ENCODE assay signal across 8 mouse cellular contexts in the genomic region with DNA sequence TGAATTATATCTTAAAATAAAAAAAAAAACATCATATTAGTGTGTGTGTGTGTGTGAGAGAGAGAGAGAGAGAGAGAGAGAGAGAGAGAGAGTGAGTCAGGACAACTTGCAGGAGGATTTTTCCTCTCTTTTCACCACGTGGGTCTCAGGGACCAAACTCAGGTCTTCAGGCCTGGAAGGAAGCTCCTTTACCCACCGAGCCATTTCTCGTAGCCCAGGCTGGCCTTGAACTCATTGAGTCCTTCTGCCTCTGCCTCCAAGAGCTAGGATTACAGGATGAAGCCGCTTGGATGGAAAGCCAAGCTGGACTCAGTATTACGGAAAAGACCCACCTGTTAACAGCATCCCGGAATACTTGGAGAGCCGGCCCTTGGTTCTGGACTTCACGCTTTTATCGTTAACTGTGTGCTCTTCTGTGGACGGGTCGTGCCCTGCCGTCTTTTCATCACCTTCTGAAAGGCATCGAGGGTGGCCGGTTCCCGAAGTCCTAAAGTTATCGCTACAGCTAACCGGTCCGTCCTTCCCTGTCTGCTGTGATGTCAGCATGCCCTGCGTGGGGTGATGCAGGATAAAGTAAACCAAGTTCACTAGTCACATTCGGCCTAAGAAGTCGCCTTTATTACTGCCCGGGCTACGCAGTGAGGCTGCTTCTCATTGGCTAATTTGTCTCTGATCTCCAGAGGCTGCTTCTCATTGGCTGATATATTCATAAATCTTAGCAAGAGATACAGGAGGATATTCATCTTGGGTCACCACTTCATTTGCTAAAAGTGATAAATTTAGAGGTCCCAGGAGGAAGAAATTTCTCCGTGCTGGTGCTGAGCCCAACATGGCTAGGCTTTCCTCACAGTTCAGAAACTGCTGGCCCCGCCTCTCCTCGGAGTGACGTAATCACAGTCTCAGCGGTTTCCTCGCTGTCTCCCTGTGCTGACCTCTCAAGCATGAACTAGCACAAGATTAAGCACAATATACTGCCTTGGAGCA. TPM values are rescaled to one million over a fixed set of nuclear protein-coding genes. Genes with fewer than 3 reads are reported as not detected.
A peak's percentile ranks its signal among the peaks of the same experiment; 100 is the strongest.
DNase-seq lines count a peak whose midpoint lies in the region; ATAC-seq lines count a peak whose summit lies in the region.

No protein-coding gene starts in this region.

- DNase-seq in A20 (ENCODE audit: low read depth, low spot score), result peak; percentile 92
- peak; percentile 79 for DNase-seq in Muller cell, postnatal 12 days (ENCODE audit: inconsistent ontology term)
- DNase-seq in embryo, embryonic 10 days (ENCODE audit: low spot score), result peak; percentile 84
- DNase-seq in heart, adult 11 months, result peak; percentile 98
- DNase-seq in neural tube, embryonic 10.5 days (ENCODE audit: extremely low spot score, low spot score), result peak; percentile 65
- peak; percentile 57 for DNase-seq in testis, postnatal 14 days (ENCODE audit: low spot score)

- no peak overlapping the region; the same call in none of the 2 replicates for H3K27ac ChIP-seq in intestine, embryonic 16.5 days (ENCODE audit: low read length)
- peak overlapping the region; percentile 68 for H3K27ac ChIP-seq in liver, embryonic 16.5 days (ENCODE audit: low read length)

- H3K4me3 ChIP-seq in intestine, embryonic 16.5 days (ENCODE audit: low read length), result peak overlapping the region; percentile 57
- H3K4me3 ChIP-seq in liver, embryonic 16.5 days (ENCODE audit: low read depth, low read length), result peak overlapping the region; percentile 65

- WGBS in intestine, embryonic 16.5 days, result 17% methylated on average over 29 of the region's 29 CpGs
- 23% methylated on average over 29 of the region's 29 CpGs for WGBS in liver, embryonic 16.5 days (ENCODE audit: insufficient replicate concordance)

- no peaks in the 10 kb centered on the region for H3K36me3 ChIP-seq in intestine, embryonic 16.5 days (ENCODE audit: control insufficient read depth, insufficient read depth, low read length)
- no peaks in the 10 kb centered on the region for H3K36me3 ChIP-seq in liver, embryonic 16.5 days (ENCODE audit: control insufficient read depth, insufficient read depth)

- peaks cover 6% of the 10 kb centered on the region for H3K4me1 ChIP-seq in intestine, embryonic 16.5 days (ENCODE audit: control insufficient read depth, insufficient read depth, low read length)
- H3K4me1 ChIP-seq in liver, embryonic 16.5 days (ENCODE audit: control insufficient read depth, low read depth, low read length), result peaks cover 16% of the 10 kb centered on the region

- H3K27me3 ChIP-seq in intestine, embryonic 16.5 days (replicated peaks; ENCODE audit: control insufficient read depth, insufficient read depth, low read length), result no peaks in the 10 kb centered on the region
- H3K27me3 ChIP-seq in liver, embryonic 16.5 days (ENCODE audit: control insufficient read depth, insufficient read depth, low read depth, low read length), result no peaks in the 10 kb centered on the region

- ATAC-seq in intestine, embryonic 16.5 days, result peak; percentile 92
- ATAC-seq in liver, embryonic 16.5 days (ENCODE audit: low read depth), result peak; percentile 84

- H3K9ac ChIP-seq in intestine, embryonic 16.5 days (ENCODE audit: low read depth, low read length), result peak overlapping the region; percentile 70
- peak overlapping the region; percentile 54 for H3K9ac ChIP-seq in liver, embryonic 16.5 days (ENCODE audit: low read depth, low read length)

- peak overlapping the region; percentile 73 for H3K4me2 ChIP-seq in intestine, embryonic 16.5 days (ENCODE audit: low read depth, low read length)
- H3K4me2 ChIP-seq in liver, embryonic 16.5 days (ENCODE audit: low read depth, low read length), result peak overlapping the region; percentile 73

- peaks cover 6% of the 10 kb centered on the region; the same call in 1 of the 2 replicates for H3K9me3 ChIP-seq in intestine, embryonic 16.5 days (ENCODE audit: control insufficient read depth, low read length)
- H3K9me3 ChIP-seq in liver, embryonic 16.5 days (replicated peaks; ENCODE audit: control insufficient read depth, low read length), result no peaks in the 10 kb centered on the region

RNA-seq across cellular contexts. Expression of a gene that starts 8.6 kb away (rescaled TPM):
- polyA plus RNA-seq in intestine, embryonic 16.5 days (2015; fragmentation: Nextera tagmentation; extraction: Ambion mirVana), result 115 and 120 TPM in 2 replicates
- polyA plus RNA-seq in liver, embryonic 16.5 days (2015; fragmentation: Nextera tagmentation; extraction: Ambion mirVana), result 29.5 and 30.8 TPM in 2 replicates

RNA-seq across cellular contexts. Expression of a gene that starts 11.7 kb away (rescaled TPM):
- polyA plus RNA-seq in intestine, embryonic 16.5 days (2015; fragmentation: Nextera tagmentation; extraction: Ambion mirVana), result 21.7 and 23.7 TPM in 2 replicates
- polyA plus RNA-seq in liver, embryonic 16.5 days (2015; fragmentation: Nextera tagmentation; extraction: Ambion mirVana), result 3.8 and 5.2 TPM in 2 replicates
